Mouse (Mus musculus) olfactory bulb, adult 2 months (tissue): ENCODE measurements around the gene Lmod2.

ENCODE experiments used
- CTCF ChIP-seq: fragments of 200-500 bp; IDR thresholded peaks from 2 replicates; pipeline ENCODE4 v1.5.1; 2012; ENCODE audit warnings: low read depth, mild to moderate bottlenecking, low read length, moderate library complexity; ENCODE audit not compliant: insufficient read depth
- POLR2A ChIP-seq: fragments of 200-500 bp; IDR thresholded peaks from 2 replicates; pipeline ENCODE4 v1.6.1; 2012; ENCODE audit warnings: mild to moderate bottlenecking, low read depth, low read length, moderate library complexity; ENCODE audit not compliant: insufficient read depth

DNA sequence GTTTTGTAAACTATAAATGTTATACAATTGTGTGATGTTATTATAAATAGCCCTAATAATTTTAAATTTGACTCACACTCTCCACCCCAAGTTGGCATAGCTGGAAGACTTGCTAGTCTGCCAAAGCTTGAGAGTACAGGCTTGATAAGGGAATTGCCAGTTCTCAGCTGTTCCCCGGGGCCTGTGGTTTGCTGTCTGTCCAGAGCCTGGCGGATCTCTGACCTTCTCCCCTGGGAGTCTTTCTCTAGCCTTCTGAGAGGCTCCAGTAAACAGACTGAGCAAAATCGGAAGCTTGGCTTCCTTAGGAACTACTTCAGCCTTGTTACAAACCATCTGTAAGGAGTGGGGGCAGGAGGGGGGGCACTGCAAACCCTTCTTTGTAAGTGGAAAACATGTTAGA lies 10.7 kb upstream of the Lmod2 start:
- TF ChIP-seq POLR2A (no peak), CTCF (no peak)
